In the genomic region with DNA sequence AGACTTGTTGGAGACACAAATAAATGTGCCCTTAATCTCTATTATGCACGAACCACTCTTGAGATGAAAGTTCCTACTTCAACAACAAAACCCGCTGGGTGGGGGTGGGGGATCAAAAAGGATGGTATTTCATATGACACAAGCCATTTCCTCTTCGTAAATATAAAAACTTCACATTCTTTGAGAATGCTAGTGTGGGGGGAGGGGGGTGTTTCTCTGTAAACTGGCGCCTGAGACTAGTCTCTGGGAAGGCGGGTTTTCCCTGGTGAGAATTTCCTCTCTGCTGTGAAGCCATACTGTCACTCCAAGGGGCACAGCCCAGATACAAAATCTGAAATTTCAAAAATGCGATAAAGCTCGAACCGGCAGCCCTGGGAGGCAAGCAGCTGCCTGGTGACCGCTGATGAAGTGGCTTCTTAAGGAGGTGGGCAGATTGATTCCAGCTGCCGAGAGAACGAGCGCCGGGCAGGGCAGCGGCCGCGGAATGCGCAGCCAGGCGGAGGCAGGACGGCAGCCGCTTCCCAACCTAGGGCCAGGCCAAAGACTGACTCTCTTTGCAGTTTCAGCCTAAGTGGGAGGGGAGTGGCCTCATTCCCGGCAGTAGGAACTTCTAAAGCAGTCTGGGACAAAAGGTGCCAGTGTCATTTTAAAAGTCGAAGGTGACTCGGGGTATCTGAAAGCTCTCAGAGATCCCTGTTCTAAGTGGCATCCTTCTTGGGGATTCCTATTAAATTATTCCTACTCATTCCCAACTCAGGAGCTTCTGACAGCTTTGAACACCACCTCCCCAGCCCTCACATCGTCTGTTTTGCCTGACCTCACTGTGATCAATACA, we compare ENCODE assay signal across 8 mouse cellular contexts. TPM values are rescaled to one million over a fixed set of nuclear protein-coding genes. Genes with fewer than 3 reads are reported as not detected.
DNase-seq lines count a peak whose midpoint lies in the region; ATAC-seq and TF ChIP-seq lines count a peak whose summit lies in the region.

No protein-coding gene starts in this region.

- H3K36me3 ChIP-seq in forebrain, embryonic 15.5 days, result no peaks in the 10 kb centered on the region
- no peaks in the 10 kb centered on the region for H3K36me3 ChIP-seq in hindbrain, embryonic 11.5 days (ENCODE audit: control insufficient read depth, insufficient read depth, low read length)
- no peaks in the 10 kb centered on the region for H3K36me3 ChIP-seq in limb, embryonic 14.5 days (ENCODE audit: control insufficient read depth, insufficient read depth, low read length)
- H3K36me3 ChIP-seq in midbrain, embryonic 14.5 days (ENCODE audit: control insufficient read depth, insufficient read depth, low read length), result no peaks in the 10 kb centered on the region

- peak overlapping the region; percentile 99 for H3K4me2 ChIP-seq in forebrain, embryonic 15.5 days (replicated peaks)
- peak overlapping the region; percentile 97 for H3K4me2 ChIP-seq in hindbrain, embryonic 11.5 days (replicated peaks; ENCODE audit: low read depth, low read length)
- peak overlapping the region; percentile 92 for H3K4me2 ChIP-seq in limb, embryonic 14.5 days (replicated peaks; ENCODE audit: low read depth, low read length, severe bottlenecking)
- H3K4me2 ChIP-seq in midbrain, embryonic 14.5 days (ENCODE audit: low read length), result peak overlapping the region; percentile 98

- H3K4me3 ChIP-seq in forebrain, embryonic 15.5 days, result peak overlapping the region; percentile 50
- H3K4me3 ChIP-seq in hindbrain, embryonic 11.5 days (ENCODE audit: low read depth, low read length), result peak overlapping the region; percentile 48
- H3K4me3 ChIP-seq in limb, embryonic 14.5 days (replicated peaks; ENCODE audit: low read length), result peak overlapping the region; percentile 47
- H3K4me3 ChIP-seq in midbrain, embryonic 14.5 days (replicated peaks; ENCODE audit: low read depth, low read length), result peak overlapping the region; percentile 45

- ATAC-seq in forebrain, embryonic 15.5 days (replicated peaks), result no peak
- no peak for ATAC-seq in hindbrain, embryonic 11.5 days (ENCODE audit: low FRiP score)
- peak; percentile 64; the same call in 1 of the 2 replicates for ATAC-seq in limb, embryonic 14.5 days (ENCODE audit: low FRiP score, low read depth)
- no peak for ATAC-seq in midbrain, embryonic 14.5 days (ENCODE audit: low FRiP score, low TSS enrichment)
- ATAC-seq in erythroblast, adult 5-6 weeks (replicated peaks; ENCODE audit: low FRiP score, poor library complexity, severe bottlenecking), result no peak

- peaks cover 30% of the 10 kb centered on the region for H3K4me1 ChIP-seq in forebrain, embryonic 15.5 days
- H3K4me1 ChIP-seq in hindbrain, embryonic 11.5 days (replicated peaks; ENCODE audit: control insufficient read depth, insufficient read depth, low read length), result peaks cover 10% of the 10 kb centered on the region
- peaks cover 10% of the 10 kb centered on the region; the same call in 1 of the 2 replicates for H3K4me1 ChIP-seq in limb, embryonic 14.5 days (ENCODE audit: control insufficient read depth, insufficient read depth, low read length)
- peaks cover 28% of the 10 kb centered on the region for H3K4me1 ChIP-seq in midbrain, embryonic 14.5 days (ENCODE audit: control insufficient read depth, insufficient read depth, low read length)

- H3K9me3 ChIP-seq in forebrain, embryonic 15.5 days, result no peaks in the 10 kb centered on the region
- no peaks in the 10 kb centered on the region for H3K9me3 ChIP-seq in hindbrain, embryonic 11.5 days (ENCODE audit: control insufficient read depth, low read length)
- no peaks in the 10 kb centered on the region for H3K9me3 ChIP-seq in limb, embryonic 14.5 days (ENCODE audit: control insufficient read depth, low read length)
- H3K9me3 ChIP-seq in midbrain, embryonic 14.5 days (ENCODE audit: control insufficient read depth, low read length), result no peaks in the 10 kb centered on the region

- H3K9ac ChIP-seq in forebrain, embryonic 15.5 days (replicated peaks), result peak overlapping the region; percentile 27; the same call in 1 of the 2 replicates
- no peak overlapping the region for H3K9ac ChIP-seq in hindbrain, embryonic 11.5 days (ENCODE audit: low read depth, low read length)
- H3K9ac ChIP-seq in limb, embryonic 14.5 days (ENCODE audit: low read depth, low read length, severe bottlenecking), result no peak overlapping the region
- H3K9ac ChIP-seq in midbrain, embryonic 14.5 days (replicated peaks; ENCODE audit: low read length), result peak overlapping the region; percentile 39; the same call in 1 of the 2 replicates

- H3K27me3 ChIP-seq in forebrain, embryonic 15.5 days, result peaks cover 36% of the 10 kb centered on the region
- H3K27me3 ChIP-seq in hindbrain, embryonic 11.5 days (ENCODE audit: control insufficient read depth, insufficient read depth, low read length), result peaks cover 11% of the 10 kb centered on the region
- H3K27me3 ChIP-seq in limb, embryonic 14.5 days (ENCODE audit: control insufficient read depth, insufficient read depth, low read length), result peaks cover 42% of the 10 kb centered on the region
- H3K27me3 ChIP-seq in midbrain, embryonic 14.5 days (ENCODE audit: control insufficient read depth, insufficient read depth, low read length), result peaks cover 39% of the 10 kb centered on the region

- H3K27ac ChIP-seq in forebrain, embryonic 15.5 days (replicated peaks), result no peak overlapping the region
- H3K27ac ChIP-seq in hindbrain, embryonic 11.5 days (ENCODE audit: low read depth, low read length), result no peak overlapping the region
- no peak overlapping the region for H3K27ac ChIP-seq in limb, embryonic 14.5 days (replicated peaks; ENCODE audit: low read depth, low read length)
- no peak overlapping the region for H3K27ac ChIP-seq in midbrain, embryonic 14.5 days (replicated peaks; ENCODE audit: low read depth, low read length)

- no peak for TF ChIP-seq POLR2A in limb, embryonic 14.5 days (IDR thresholded peaks at IDR 0.05; ENCODE audit: borderline replicate concordance, extremely low read depth, insufficient read depth, insufficient read length)

- WGBS in forebrain, embryonic 15.5 days, result under 1% methylated on average over 24 of the region's 24 CpGs
- under 1% methylated on average over 24 of the region's 24 CpGs for WGBS in hindbrain, embryonic 11.5 days
- under 1% methylated on average over 24 of the region's 24 CpGs for WGBS in limb, embryonic 14.5 days
- 2% methylated on average over 24 of the region's 24 CpGs for WGBS in midbrain, embryonic 14.5 days

- DNase-seq in urinary bladder, adult 18-20 months (ENCODE audit: low spot score in 2 of 2), result peak; percentile 13 to 19
- no peak for DNase-seq in urinary bladder, adult 2 months (ENCODE audit: low spot score)
- DNase-seq in hindbrain, embryonic 11.5 days (ENCODE audit: low spot score), result peak; percentile 71
- peak; percentile 61 for DNase-seq in limb, embryonic 14.5 days (ENCODE audit: low spot score)
- DNase-seq in midbrain, embryonic 14.5 days, result peak; percentile 67
- DNase-seq in spleen, adult 12 weeks (ENCODE audit: low spot score), result no peak

RNA-seq across cellular contexts. Expression of gene Prkg1, which starts 2.2 kb away (rescaled TPM):
- 4.1 and 6.2 TPM in 2 replicates for polyA plus RNA-seq in urinary bladder, adult 2 months (2012; rRNA removed)
- polyA plus RNA-seq in forebrain, embryonic 15.5 days (2015; fragmentation: Nextera tagmentation; extraction: Ambion mirVana), result 2.2 and 2.4 TPM in 2 replicates
- polyA plus RNA-seq in hindbrain, embryonic 11.5 days (2014; fragmentation: Nextera tagmentation; extraction: Ambion mirVana), result 6.3 and 8.6 TPM in 2 replicates
- 7.1 and 7.4 TPM in 2 replicates for polyA plus RNA-seq in limb, embryonic 14.5 days (2012; rRNA removed)
- 7.6 and 9.6 TPM in 2 replicates for polyA plus RNA-seq in limb, embryonic 14.5 days (2014; fragmentation: Nextera tagmentation; extraction: Ambion mirVana)
- 3.9 and 5.4 TPM in 2 replicates for polyA plus RNA-seq in midbrain, embryonic 14.5 days (2014; fragmentation: Nextera tagmentation; extraction: Ambion mirVana)
- not detected in 2 replicates for total RNA-seq in erythroblast, adult 5-6 weeks (2015; ENCODE audit: low replicate concordance)
- total RNA-seq in erythroblast, adult 5-6 weeks (2017; ENCODE audit: low replicate concordance), result 0.28 TPM in 1 of 2 replicates, not detected in the other

Comparison
In these comparisons a context has a peak if more than half of its experiments do, and no peak if none do; other contexts are left out.
1. DNase-seq: peak in urinary bladder, adult 18-20 months (2 of 2), hindbrain, embryonic 11.5 days (single experiment), limb, embryonic 14.5 days (single experiment) and midbrain, embryonic 14.5 days (single experiment); none in urinary bladder, adult 2 months (single experiment) and spleen, adult 12 weeks (single experiment).
2. H3K9ac ChIP-seq: peak in forebrain, embryonic 15.5 days (single experiment) and midbrain, embryonic 14.5 days (single experiment); none in hindbrain, embryonic 11.5 days (single experiment) and limb, embryonic 14.5 days (single experiment).
3. Peak in every context shown above with its lines, with median percentiles within 50 percentile points of each other: H3K4me2 ChIP-seq and H3K4me3 ChIP-seq.